Mouse (Mus musculus) cerebellum, adult 11 months (tissue): ENCODE measurements at regions not wholly inside any gene's neighbourhood (a gene's known extent, or its start where the extent isn't known, plus 50 kb on each side); places are given as distances from the start of the nearest gene placed in this dataset.

Source experiments
- DNase-seq: peaks from one replicate; pipeline ENCODE4 v3.0.0; 2022

DNA sequence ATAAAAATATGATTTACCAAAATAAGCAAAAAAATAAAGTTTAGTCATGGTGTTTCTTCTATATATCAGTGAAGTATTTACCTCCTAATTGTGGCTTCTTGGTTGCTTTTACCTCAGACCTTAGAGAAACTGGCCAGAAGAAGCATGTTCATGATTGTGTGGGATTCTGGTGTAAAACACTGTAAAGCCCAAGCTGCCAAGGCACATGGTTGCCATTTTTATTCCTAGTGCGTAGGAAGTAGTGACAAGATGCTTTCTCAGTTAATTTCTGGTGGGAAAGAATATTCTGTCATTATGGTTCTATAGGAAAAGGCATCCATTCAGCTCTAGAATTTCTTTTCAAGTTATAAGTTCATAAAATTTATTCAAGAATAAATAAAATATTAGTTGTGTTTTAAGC, 805.2 kb downstream of the Olfm4 start:
- no peak for DNase-seq

DNA sequence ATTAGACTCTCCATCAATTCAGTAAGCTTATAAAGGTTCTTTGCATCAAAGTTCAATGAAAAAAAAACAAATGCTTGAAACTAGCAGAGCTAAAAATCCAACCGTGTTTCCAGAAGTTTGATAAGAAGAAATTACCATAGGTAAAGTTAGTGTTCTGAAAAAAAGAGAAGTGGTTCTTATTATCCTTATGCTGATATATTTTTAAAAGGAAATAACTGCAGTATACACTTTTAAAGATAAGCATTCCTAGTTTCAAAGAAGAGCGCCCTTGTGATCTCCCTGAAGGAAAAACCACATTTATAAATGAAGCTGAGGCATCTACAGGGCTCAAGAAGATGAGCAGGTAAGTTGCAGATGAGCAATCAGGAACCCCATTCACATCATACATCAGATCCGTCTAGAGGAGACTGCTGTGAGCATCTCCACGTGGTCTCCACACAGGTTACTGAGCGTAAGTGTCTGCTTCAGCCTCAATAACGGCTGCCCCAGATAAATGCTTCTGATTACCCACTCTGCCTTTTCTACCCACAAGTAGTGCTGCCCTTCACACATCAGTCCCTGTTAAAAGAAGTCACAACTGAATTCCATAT, 815.6 kb downstream of the Olfm4 start:
- DNase-seq = no peak

DNA sequence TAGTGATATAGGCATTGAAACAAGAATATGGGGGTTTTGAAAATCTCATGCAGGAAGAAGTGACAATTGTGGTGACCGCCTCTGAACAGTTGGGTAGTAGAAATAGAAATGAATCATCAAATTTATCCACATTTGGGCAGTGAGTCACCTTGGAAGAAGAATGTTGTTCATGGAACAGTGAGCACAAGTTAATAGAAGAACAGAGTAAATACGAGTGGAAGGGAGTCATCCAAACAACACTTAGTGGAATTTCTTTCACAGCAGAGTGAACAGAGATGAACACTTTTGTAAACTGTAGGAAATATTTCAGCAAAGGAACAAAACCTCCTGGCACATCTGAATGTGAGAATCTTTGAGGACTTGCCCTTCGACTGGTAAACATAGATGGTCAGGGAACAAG, 846.6 kb downstream of the Olfm4 start:
- no peak for DNase-seq

DNA sequence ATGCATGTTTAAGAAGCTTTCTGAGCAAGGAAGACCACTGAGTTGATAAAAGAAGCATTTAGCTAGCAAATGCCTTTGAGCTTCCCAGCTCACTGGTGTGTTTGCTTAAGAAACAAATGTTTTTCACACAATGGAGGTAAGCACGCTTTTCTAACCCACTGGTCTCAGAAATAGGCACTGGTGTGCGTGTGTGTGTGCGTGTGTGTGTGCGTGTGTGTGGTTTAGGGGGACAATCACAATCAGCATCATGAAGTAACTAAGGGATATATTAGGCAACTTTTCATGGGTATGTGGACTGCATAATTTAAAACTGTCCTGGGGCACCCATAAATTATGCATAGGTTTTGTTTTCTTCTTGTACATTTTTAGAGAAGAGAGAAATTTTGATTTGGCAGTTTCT, 860.7 kb downstream of the Olfm4 start:
- no peak for DNase-seq

DNA sequence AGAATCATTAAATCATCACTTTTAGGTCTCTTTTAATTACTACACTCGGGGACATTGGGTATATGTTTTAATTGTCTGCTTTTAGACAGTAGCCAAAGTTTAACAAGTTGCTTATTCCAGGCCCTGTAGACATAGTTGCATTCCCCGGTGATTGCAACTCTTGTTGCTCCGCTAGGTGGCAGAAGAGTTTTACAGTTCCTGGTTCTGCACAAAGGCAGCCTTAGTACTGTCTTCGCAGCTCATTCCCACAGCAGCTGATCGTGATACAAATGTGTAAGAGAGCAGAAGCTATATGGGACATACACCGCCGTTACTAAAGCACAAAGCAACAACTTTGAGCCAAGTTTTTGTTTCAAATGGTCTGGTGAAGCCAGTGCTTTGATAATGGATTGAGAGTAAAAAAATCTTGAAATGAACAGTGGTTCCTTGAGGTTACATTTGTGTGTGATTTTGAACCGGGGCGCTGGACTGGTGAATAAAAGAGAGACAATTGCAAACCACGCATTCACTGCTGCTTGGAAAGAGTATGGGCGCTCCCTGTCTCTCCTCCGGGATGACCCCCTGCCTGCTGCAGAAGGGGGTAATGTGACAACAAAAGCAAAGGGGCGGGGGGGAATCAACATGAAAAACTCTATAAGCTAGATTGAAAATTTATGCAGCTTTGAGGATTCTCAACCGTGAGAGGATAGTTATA, 861.8 kb downstream of the Olfm4 start:
- DNase-seq = peak; percentile 51

DNA sequence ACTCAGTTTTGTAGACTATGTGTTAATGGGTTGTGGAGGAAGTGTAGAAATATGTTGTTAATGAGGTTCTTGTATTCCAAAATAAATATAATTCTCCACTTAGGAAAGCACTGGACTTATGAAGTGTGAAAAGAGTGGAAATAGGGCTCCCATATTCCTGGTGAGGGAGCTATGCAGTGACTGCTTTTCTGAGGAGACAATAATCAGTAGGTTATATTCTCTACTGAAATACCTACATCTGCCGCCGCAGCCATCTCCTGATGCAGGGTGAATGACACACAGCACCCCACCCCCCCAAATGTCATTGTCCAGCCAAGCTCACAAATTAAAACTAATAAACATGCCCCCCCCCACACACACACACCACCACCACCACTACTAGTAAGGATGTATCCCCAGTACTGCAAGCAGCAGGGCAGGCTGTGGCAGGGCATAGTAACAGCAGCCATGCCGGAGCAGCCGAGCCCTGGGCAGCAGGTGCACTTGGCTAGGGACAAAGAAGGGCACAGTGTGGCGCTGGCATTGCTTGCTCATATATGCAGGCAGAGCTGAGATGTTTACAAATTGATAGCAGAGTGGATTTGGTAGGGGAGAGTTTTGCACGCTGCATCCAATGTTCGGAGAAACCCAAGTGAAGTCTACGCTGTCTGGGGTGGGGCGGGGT, 862.7 kb downstream of the Olfm4 start:
- DNase-seq = peak; percentile 4
